Mouse (Mus musculus) lung, postnatal 0 days (tissue): ENCODE data around the gene Dock2. TPM values are rescaled to one million over a fixed set of nuclear protein-coding genes. Genes with fewer than 3 reads are reported as not detected.
"Not testable (repeated sequence)": the region's sequence is repeated elsewhere in the genome, so short reads cannot be mapped to it uniquely, and the experiment has no call there.

Experiments
- ATAC-seq: fragments of 200-750 bp; cut with Nextera tagmentation; 2 replicates; pipeline ENCODE4 v1.8.0; 2017; ENCODE audit warnings: moderate library complexity
- DNase-seq: peaks from one replicate; pipeline ENCODE4 v3.0.0-alpha.2; 2016; ENCODE audit warnings: low spot score
- H3K27ac ChIP-seq: fragments of 300-500 bp; sonication (generic); 2 replicates; pipeline ENCODE4 v1.5.1; 2014; ENCODE audit warnings: antibody characterized with exemption, mild to moderate bottlenecking, low read length, mixed read lengths
- H3K27me3 ChIP-seq: fragments of 300-500 bp; sonication (generic); replicated peaks from 2 replicates; pipeline ENCODE4 v1.6.1; 2014; ENCODE audit warnings: low read length, mixed read lengths; ENCODE audit not compliant: insufficient read depth
- H3K36me3 ChIP-seq: fragments of 300-500 bp; sonication (generic); 2 replicates; pipeline ENCODE4 v1.6.1; 2014; ENCODE audit warnings: low read length, mixed read lengths; ENCODE audit not compliant: insufficient read depth
- H3K4me1 ChIP-seq: fragments of 300-500 bp; sonication (generic); 2 replicates; pipeline ENCODE4 v1.6.1; 2014; ENCODE audit warnings: antibody characterized with exemption, low read depth, low read length, mixed read lengths; ENCODE audit not compliant: insufficient read depth
- H3K4me2 ChIP-seq: fragments of 300-500 bp; sonication (generic); replicated peaks from 2 replicates; pipeline ENCODE4 v1.6.1; 2014; ENCODE audit warnings: low read depth, mild to moderate bottlenecking, low read length, moderate library complexity, mixed read lengths
- H3K4me3 ChIP-seq: fragments of 300-500 bp; sonication (generic); 2 replicates; pipeline ENCODE4 v1.5.1; 2014; ENCODE audit warnings: low read depth, low read length
- H3K9ac ChIP-seq: fragments of 300-500 bp; sonication (generic); replicated peaks from 2 replicates; pipeline ENCODE4 v1.6.1; 2014; ENCODE audit warnings: low read depth, mild to moderate bottlenecking
- H3K9me3 ChIP-seq: fragments of 300-500 bp; sonication (generic); 2 replicates; pipeline ENCODE4 v1.6.1; 2016; ENCODE audit warnings: low read length, mixed read lengths
- CTCF ChIP-seq: IDR thresholded peaks from 2 replicates; pipeline ENCODE4 v1.5.1; 2016; ENCODE audit warnings: antibody characterized with exemption, mild to moderate bottlenecking
- EP300 ChIP-seq: IDR thresholded peaks from 2 replicates; pipeline ENCODE4 v1.6.1; 2016; ENCODE audit warnings: antibody characterized with exemption, mild to moderate bottlenecking, control low read depth
- WGBS: fragments of 180-500 bp; shearing (Covaris S2); extraction: QIAGEN DNeasy Blood & Tissue Kit; methylation state at CpG from one replicate; pipeline ENCODE4 v1.1.7; 2014; 5-methylcytosine and 5-hydroxymethylcytosine counted together
- polyA plus RNA-seq: library from polyadenylated mRNA; unstranded; fragments of >200 nt; fragmentation: Nextera tagmentation; extraction: Ambion mirVana; gene quantifications from 2 replicates; pipeline ENCODE4 v1.2.1, GENCODE M21; 2015

Dock2 gene
- polyA plus RNA-seq: 1.8 and 2.0 TPM in 2 replicates

GRCm38 (mm10) chr11:34783587-34784043 lies at the start of gene Dock2:
Gene Dock2, minus strand, starts transcription at chr11:34783892.
- Histone ChIP-seq H3K9me3 (no peaks in the 10 kb centered on the region), H3K27me3 (no peaks in the 10 kb centered on the region), H3K4me1 (no peaks in the 10 kb centered on the region), H3K4me3 (no peak within 1 kb of the TSS), H3K9ac (no peak within 1 kb of the TSS), H3K4me2 (no peak within 1 kb of the TSS), H3K36me3 (no peaks in the 10 kb centered on the region), H3K27ac (0 out of 2 replicates have a peak within 1 kb of the TSS, but pooled peaks have one; percentile 20)
- 75% methylated on average over 12 of the region's 12 CpGs for WGBS
- TF ChIP-seq CTCF: no peak
- no peak for TF ChIP-seq EP300
- ATAC-seq: no peak
- DNase-seq: peak; percentile 38

GRCm38 (mm10) chr11:34832678-34833077 lies 49.0 kb upstream of the Dock2 start:
- no peaks in the 10 kb centered on the region for H3K36me3 ChIP-seq
- TF ChIP-seq EP300: no peak
- TF ChIP-seq CTCF: no peak
- H3K4me2 ChIP-seq: peak overlapping the region; percentile 85
- 12% methylated on average over 4 of the region's 5 CpGs for WGBS
- no peak for DNase-seq
- ATAC-seq: no peak
- peak overlapping the region; percentile 50 for H3K9ac ChIP-seq
- no peaks in the 10 kb centered on the region for H3K9me3 ChIP-seq
- no peaks in the 10 kb centered on the region for H3K27me3 ChIP-seq
- H3K4me3 ChIP-seq: peak overlapping the region; percentile 58
- no peak overlapping the region for H3K27ac ChIP-seq
- peaks cover 4% of the 10 kb centered on the region; the same call in 1 of the 2 replicates for H3K4me1 ChIP-seq

- Histone ChIP-seq H3K36me3 (peaks cover 3% of the 10 kb centered on the region; the same call in 1 of the 2 replicates), H3K4me3 (no peak overlapping the region), H3K27ac (no peak overlapping the region), H3K4me1 (no peaks in the 10 kb centered on the region), H3K9me3 (no peaks in the 10 kb centered on the region), H3K9ac (no peak overlapping the region), H3K4me2 (no peak overlapping the region), H3K27me3 (no peaks in the 10 kb centered on the region)
- WGBS: 94% methylated on average over 3 of the region's 3 CpGs
- DNase-seq (no peak), ATAC-seq (no peak)
- TF ChIP-seq EP300 (no peak), CTCF (no peak)
Measured at GRCm38 (mm10) chr11:34827803-34828202, 44.1 kb upstream of the Dock2 start.

- 85% methylated on average over 2 of the region's 2 CpGs for WGBS
- H3K27ac ChIP-seq: no peak overlapping the region
- H3K4me1 ChIP-seq: no peaks in the 10 kb centered on the region
- no peak for TF ChIP-seq EP300
- no peak for TF ChIP-seq CTCF
- no peaks in the 10 kb centered on the region for H3K9me3 ChIP-seq
- no peak overlapping the region for H3K9ac ChIP-seq
- DNase-seq (no peak), ATAC-seq (no peak)
- peaks cover 3% of the 10 kb centered on the region; the same call in 1 of the 2 replicates for H3K36me3 ChIP-seq
- H3K27me3 ChIP-seq: no peaks in the 10 kb centered on the region
- H3K4me3 ChIP-seq: no peak overlapping the region
- H3K4me2 ChIP-seq: no peak overlapping the region
Measured at GRCm38 (mm10) chr11:34826940-34827339, 43.2 kb upstream of the Dock2 start.

- Histone ChIP-seq H3K36me3 (peaks cover 3% of the 10 kb centered on the region; the same call in 1 of the 2 replicates), H3K4me3 (no peak overlapping the region), H3K4me2 (no peak overlapping the region), H3K27me3 (no peaks in the 10 kb centered on the region), H3K9me3 (no peaks in the 10 kb centered on the region), H3K9ac (no peak overlapping the region), H3K4me1 (no peaks in the 10 kb centered on the region), H3K27ac (no peak overlapping the region)
- DNase-seq (no peak), ATAC-seq (no peak)
- 92% methylated on average over 4 of the region's 4 CpGs for WGBS
- TF ChIP-seq EP300 (no peak), CTCF (no peak)
Measured at GRCm38 (mm10) chr11:34824791-34825190, 41.1 kb upstream of the Dock2 start.

GRCm38 (mm10) chr11:34814767-34815166 lies 31.1 kb upstream of the Dock2 start:
- TF ChIP-seq EP300 (no peak), CTCF (peak; percentile 60)
- no peak overlapping the region for H3K4me3 ChIP-seq
- DNase-seq (peak; percentile 71), ATAC-seq (no peak)
- H3K4me2 ChIP-seq: no peak overlapping the region
- H3K27ac ChIP-seq: no peak overlapping the region
- 10% methylated on average over 2 of the region's 2 CpGs for WGBS
- H3K9ac ChIP-seq: no peak overlapping the region
- no peaks in the 10 kb centered on the region for H3K27me3 ChIP-seq
- no peaks in the 10 kb centered on the region for H3K9me3 ChIP-seq
- no peaks in the 10 kb centered on the region for H3K36me3 ChIP-seq
- H3K4me1 ChIP-seq: no peaks in the 10 kb centered on the region

- H3K27me3 ChIP-seq: no peaks in the 10 kb centered on the region
- no peak for DNase-seq
- H3K9me3 ChIP-seq: no peaks in the 10 kb centered on the region
- H3K27ac ChIP-seq: no peak overlapping the region
- H3K9ac ChIP-seq: no peak overlapping the region
- TF ChIP-seq EP300 (no peak), CTCF (no peak)
- no peaks in the 10 kb centered on the region for H3K4me1 ChIP-seq
- no peak for ATAC-seq
- no peak overlapping the region for H3K4me2 ChIP-seq
- 85% methylated on average over 6 of the region's 6 CpGs for WGBS
- no peaks in the 10 kb centered on the region for H3K36me3 ChIP-seq
- H3K4me3 ChIP-seq: no peak overlapping the region
Measured at GRCm38 (mm10) chr11:34814319-34814718, 30.6 kb upstream of the Dock2 start.

GRCm38 (mm10) chr11:34805026-34805425 lies 21.3 kb upstream of the Dock2 start:
- not testable (repeated sequence) for H3K4me2 ChIP-seq, H3K36me3 ChIP-seq, H3K9me3 ChIP-seq, ATAC-seq, H3K9ac ChIP-seq, H3K27ac ChIP-seq, H3K27me3 ChIP-seq, H3K4me1 ChIP-seq, H3K4me3 ChIP-seq, DNase-seq
- 67% methylated on average over 4 of the region's 4 CpGs for WGBS

GRCm38 (mm10) chr11:34798066-34798465 lies 14.4 kb upstream of the Dock2 start:
- not testable (repeated sequence) for DNase-seq, H3K36me3 ChIP-seq, H3K9ac ChIP-seq, ATAC-seq, H3K27me3 ChIP-seq, H3K9me3 ChIP-seq, H3K4me1 ChIP-seq, H3K27ac ChIP-seq, H3K4me3 ChIP-seq, H3K4me2 ChIP-seq
- 51% methylated on average over 8 of the region's 8 CpGs for WGBS
